Mouse (Mus musculus) spleen, postnatal 36 days (tissue): Measurements from ENCODE around the gene Gars.
A peak's percentile ranks its signal among the peaks of the same experiment; 100 is the strongest.

Source experiments
- DNase-seq, 2 experiments: peaks; one replicate each; pipeline ENCODE4 v3.0.0; 2022; ENCODE audit warnings: low spot score in 2 of 2, mixed read lengths in 1 of 2

The Gars gene

DNA sequence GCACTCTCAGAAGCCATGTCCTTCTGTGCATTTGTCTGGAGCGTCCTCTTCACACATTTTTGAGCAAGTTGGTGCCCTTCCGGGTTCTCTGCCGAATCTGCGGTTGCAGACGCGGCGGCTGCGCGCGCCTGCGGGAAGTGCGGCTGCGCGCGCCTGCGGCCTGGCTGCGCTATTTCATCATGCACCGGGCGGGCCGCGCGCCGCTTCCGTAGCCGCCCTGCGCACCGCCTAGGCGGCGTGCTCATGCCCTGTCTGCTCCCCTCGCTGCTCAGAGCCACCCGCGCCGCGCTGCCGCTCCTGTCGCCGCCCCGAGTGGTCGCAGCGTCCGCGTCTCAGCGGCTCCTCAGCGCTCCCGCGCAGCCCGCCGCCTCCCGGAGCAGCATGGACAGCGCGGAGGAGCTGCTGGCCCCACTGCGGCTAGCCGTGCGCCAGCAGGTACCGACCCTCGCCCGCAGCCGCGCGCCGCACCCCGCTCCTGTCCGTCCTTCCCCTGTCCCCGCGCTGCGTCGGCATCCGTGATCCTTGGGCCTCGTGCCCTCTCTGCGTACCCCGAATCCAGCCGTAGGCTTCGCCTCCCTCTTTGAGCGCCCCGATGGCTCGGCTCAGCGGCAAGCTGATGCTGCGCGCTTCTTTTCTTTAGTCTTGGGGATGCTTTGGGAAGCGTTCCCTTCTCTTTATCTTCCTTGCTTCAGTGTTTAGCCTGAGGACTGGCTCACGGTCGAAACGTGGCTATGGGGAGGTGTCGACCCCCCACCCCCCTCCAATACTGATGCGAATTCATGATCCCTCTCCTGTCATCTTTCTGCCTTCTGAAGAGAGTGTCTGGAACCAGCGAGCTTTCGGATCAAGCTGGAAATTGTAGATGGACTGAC, at the start of gene Gars:
Gene Gars, plus strand, starts transcription at position 209 of the 872 bp plus-strand sequence.
- peak; percentile 88 to 89 for DNase-seq

DNA sequence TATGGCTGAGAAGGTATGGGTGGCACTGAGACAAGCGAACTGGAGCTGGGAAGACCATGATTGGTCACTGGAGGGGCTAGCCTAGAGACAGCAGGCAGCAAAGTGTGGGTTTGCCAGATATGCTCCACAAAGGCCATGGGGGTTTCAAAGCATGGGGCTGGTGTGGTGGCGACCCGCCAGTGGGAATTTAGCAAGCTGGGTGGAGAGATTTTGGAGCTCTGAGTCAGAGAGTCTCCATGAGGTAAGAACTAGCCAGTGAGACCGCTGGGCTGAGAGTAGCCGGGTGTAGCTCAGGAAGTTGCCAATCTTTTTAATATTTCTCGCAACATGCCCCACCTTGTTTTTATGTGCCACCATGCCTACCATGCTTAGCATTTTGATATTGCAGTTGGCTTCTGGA, 49.7 kb upstream of the Gars start:
- no peak for DNase-seq

- no peak for DNase-seq
Observed at GRCm38 (mm10) chr6:54991189-54991588, 46.6 kb upstream of the Gars start.

GRCm38 (mm10) chr6:54992141-54992540, 45.7 kb upstream of the Gars start:
- DNase-seq, result peak in 1 of 2 experiments; percentile 18

DNA sequence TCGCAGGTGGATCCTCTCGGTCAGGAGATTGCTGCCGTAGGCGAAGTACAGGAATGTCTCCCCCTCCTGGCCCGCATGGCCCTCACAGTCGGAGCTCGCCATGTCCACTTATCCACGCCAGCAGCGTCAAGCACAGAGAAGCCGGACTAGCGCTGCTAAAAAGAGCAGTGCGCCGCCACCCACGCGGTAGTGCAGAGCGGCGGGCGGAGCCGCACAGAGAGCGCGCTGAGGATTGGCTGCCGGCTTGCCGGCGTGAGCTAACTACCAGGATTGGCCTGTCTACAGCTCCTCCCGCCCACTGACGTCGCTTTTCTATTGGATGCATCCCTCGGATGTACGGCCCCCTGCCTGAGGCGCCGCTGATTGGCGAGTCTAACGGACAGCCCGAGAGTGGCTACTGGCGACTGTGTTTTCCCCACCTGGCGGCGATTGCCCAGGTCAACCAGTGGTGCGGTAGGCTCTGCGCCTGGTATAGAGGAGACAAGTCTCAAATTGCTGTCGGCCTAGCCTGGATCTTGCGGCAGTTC, 45.0 kb upstream of the Gars start, which contains the start of gene Ggct:
Gene Ggct, minus strand, starts transcription at position 217 of the 527 bp plus-strand sequence.
- peak; percentile 96 for DNase-seq

GRCm38 (mm10) chr6:54996361-54996760, 41.4 kb upstream of the Gars start:
- DNase-seq, result no peak

GRCm38 (mm10) chr6:54997726-54998125, 40.1 kb upstream of the Gars start:
- DNase-seq, result no peak

- DNase-seq, result no peak
Observed at GRCm38 (mm10) chr6:55001320-55001719, 36.5 kb upstream of the Gars start.

DNA sequence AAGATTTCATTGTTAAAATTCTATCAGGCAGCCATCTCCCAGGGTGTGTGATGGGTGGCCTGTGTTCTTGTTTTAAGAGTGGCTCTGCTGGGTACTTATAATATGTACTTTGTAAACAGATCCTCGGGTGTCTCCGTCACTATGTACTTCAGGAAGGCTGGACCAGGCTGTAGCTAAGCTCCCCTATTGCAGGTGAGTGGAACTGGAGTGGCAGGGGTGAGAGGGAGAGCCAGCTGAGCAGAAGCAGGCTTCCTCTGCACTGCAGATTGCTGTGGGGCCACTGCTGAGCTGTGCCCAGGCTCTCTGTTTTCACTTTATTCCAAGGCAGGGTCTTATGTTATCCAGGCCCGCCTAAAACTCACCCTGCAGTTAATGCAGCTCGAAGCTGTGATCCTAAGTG, 35.4 kb upstream of the Gars start:
- no peak for DNase-seq

DNA sequence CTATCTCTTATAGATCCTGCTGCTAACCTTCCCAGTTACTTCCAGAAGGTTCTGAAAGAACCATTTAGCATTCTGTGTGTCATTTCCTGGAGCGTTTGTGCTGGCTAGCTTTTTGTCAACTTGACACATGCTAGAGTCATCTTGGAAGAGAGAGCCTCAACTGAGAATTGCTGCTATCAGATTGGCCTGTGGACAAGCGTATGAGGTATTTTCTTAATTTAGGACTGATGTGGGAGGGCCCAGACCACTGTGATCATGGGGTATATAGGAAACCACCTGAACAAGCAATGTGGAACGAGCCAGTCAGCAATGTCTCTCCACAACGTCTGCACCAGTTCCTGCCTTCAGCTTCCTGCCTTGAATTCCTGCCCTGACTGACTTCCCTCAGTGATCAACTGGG, 34.2 kb upstream of the Gars start:
- no peak for DNase-seq

DNA sequence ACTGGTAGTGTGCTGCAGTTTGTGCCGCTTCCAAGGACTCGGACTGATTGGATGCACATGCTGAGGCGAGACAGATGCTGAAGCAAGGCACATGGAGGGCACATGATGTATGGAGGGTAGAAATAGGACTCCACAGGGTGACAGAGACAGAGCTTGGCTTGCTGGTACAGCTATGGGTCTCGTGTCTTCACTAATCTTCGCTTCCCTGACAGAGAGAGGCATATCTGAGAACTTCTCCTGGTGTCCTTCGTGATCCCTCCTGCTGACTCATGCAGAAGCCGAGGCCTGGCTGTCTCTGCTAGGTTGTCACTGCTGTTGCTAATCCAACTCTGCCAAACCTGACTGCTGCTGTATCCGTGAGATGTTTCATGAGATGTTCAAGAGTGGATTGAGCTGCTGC, 29.4 kb upstream of the Gars start:
- no peak for DNase-seq

- no peak for DNase-seq
Observed at GRCm38 (mm10) chr6:55009391-55010230, 28.2 kb upstream of the Gars start.

DNA sequence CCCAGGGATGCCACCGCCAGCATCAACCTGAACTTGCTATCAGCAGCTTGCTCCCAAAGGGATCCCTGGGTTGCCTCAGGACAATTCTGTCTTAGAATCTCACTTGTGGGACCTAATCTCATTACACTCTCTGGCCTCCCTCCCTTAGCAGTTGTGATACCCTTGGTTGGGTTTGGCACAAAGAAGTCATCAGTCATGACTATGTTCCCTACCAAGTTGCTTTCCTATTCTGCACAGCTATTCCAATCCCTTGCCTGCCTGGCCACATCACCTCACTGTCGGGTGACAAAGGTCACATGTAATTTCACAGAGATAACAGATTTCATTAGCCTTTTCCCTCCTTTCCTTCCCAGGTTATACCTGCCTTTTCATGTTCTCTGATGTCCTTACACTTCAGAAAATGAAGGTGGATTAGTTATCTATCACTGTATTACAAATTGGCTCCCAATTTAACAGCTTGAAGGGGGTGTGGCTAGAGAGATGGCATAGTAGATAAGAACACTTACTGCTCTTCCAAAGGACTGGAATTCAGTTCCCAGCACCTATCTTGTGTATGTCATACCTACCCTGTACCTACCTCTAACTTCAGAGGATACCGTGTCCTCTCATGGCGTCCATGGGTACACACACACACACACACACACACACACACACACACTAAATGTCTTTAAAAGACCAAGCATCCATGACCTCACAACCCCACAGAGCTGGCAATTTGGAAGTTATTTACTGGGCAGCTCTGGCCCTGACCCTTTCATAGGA, 27.3 kb upstream of the Gars start:
- no peak for DNase-seq

GRCm38 (mm10) chr6:55012516-55012915, 25.3 kb upstream of the Gars start:
- DNase-seq, result no peak

GRCm38 (mm10) chr6:55014184-55014583, 23.6 kb upstream of the Gars start:
- DNase-seq, result no peak

DNA sequence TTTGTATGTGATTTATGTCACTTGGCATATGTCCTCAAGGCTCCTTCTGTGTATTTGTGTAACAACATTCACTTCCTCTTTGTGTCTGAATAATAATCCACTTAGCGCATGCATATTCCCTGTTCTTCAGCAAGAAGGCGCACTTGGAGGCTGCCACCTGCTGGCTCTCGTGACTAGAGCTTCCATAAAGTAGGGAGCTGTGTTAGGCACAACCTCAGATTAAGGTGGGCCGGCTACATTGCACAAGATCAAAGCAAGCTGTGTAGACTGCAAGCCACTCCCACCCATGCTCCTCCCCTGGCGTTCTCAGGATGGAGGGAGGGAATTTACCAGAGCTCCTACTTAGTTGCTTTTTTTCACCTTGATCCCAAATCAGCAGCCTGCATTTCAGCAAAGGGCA, 21.6 kb upstream of the Gars start:
- DNase-seq, result peak; percentile 29 to 35

DNA sequence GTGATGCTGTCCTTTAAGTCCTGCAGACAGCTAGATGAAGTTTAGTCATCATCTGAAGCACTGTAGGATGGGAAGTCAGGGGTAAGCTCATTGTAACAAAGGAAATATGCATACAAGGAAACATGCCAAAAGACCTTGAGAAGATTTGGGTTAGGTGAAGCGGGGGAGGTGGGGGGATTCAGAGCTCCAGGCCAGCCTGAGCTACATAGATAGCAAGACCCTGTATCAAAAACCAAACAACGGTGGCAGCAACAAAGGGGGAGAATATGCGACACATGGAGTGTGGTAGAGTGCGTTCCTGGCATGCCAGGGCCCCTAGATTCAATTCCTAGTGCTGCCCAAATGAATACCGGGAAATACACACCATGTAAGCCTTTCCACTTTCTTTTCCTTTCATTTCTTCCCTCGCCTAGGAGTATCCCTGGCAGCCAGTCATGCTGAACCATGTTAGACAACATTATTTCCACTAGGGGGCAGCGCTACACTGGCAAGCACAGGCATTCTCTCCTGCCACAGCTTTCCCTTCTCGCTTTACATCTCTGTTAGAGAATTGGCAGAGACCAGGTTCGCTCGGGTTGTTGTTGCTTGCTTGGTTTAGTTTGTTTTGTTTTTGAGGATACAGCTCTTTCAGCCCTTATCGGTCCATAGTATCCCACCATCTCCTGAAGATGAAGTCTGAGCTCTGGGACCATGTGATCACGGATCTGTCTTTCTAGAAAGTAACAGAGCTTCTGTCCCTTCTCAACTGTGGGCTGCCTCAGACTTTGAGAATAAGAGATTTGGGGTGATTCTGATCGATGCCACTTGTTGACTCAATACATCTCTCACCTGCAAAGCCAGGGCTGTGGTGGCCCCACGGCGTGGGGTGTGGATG, 20.9 kb upstream of the Gars start:
- DNase-seq, result peak; percentile 31 to 44

DNA sequence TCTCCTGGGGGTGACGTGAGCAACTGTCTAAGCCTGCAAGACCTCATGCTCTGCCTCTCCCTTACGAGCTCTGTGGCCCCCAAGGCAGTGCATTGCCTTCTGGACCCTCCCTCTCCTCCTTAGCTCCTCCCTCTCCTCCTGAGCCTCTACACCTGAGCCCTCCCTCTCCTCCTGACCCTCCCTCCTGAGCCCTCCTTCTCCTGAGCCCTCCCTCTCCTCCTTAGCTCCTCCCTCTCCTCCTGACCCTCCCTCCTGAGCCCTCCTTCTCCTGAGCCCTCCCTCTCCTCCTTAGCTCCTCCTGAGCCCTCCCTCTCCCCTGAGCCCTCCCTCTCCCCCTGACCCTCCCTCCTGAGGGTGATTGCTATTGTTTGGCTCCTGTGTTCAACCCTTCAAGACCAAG, 19.4 kb upstream of the Gars start:
- no peak for DNase-seq

DNA sequence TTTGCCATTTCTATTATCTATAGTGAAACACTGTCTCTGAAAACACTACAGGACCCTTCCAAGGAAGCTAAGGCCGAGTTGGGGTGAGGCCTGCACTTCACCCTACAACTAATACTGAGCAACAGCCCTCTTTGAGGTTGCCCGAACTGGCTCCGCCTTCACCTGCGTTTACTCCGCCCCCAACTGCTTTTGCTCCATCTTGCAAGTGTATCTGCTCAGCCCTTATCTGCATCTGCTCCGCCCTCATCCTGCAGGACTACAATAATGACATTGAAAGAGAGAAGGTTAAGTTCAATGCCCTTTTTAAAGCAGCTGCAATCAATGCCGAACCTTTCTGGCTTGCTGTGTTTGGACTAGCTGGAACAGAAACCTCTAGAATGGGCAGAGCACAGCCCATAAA, 16.0 kb upstream of the Gars start:
- DNase-seq, result no peak

DNA sequence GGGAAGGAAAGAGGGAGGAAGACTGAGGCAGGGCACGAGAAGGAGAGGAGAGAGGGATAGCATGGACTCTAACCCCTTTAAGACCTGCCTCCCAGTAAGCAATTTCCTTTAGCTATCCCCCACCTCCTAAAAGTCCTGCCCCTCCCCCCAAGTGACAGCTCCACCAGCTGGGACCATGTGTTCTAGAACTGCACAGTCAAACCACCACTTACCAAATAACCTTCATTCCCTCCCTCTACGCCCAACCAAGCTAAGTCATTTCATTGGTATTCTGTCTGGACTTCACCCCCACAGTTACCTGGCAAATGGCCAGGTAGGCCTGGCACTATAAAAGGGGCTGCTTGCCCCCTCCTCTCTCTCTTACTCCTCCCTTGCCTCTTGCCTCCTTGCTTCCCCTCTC, 10.2 kb upstream of the Gars start:
- no peak for DNase-seq

GRCm38 (mm10) chr6:55036731-55037130, 1.1 kb upstream of the Gars start:
- no peak for DNase-seq
